Mouse (Mus musculus): ENCODE results near the gene Adgrd1. TPM values are rescaled to one million over a fixed set of nuclear protein-coding genes. Genes with fewer than 3 reads are reported as not detected.

Adgrd1 gene
- total RNA-seq, 2 experiments from 2014 or later = 1.1 to 1.2 TPM

GRCm38 (mm10) chr5:129179356-129179755 is 82.8 kb downstream of the Adgrd1 start:
- intact Hi-C loops (cut with DNase I) = loop anchor here (2.0 to 5.0 kb wide), 2 partner anchors 117 to 405 kb away; partner anchors contain the start of gene Mmp17
- no peak for DNase-seq (ENCODE audit: extremely low spot score in 1 of 2, low spot score in 2 of 2)

- intact Hi-C loops (cut with DNase I) = loop anchor here (2.0 to 10.0 kb wide), 3 partner anchors 118 to 995 kb away; partner anchors contain the start of genes Mmp17 and Rabgef1
- DNase-seq (ENCODE audit: extremely low spot score in 1 of 2, low spot score in 2 of 2) = no peak
Measured at GRCm38 (mm10) chr5:129179995-129180714, 83.6 kb downstream of the Adgrd1 start.

GRCm38 (mm10) chr5:129180715-129181228 is 84.2 kb downstream of the Adgrd1 start:
- intact Hi-C loops (cut with DNase I) = loop anchor here (10.0 kb wide), 1 partner anchor 994 kb away; the partner anchor contains the start of gene Rabgef1

GRCm38 (mm10) chr5:129181450-129181849 is 84.9 kb downstream of the Adgrd1 start:
- DNase-seq (ENCODE audit: extremely low spot score in 1 of 2, low spot score in 2 of 2) = no peak
- intact Hi-C loops (cut with DNase I) = loop anchor here (10.0 kb wide), 1 partner anchor 993 kb away; the partner anchor contains the start of gene Rabgef1

More at GRCm38 (mm10) chr5:129180715-129181228, 84.2 kb downstream of the Adgrd1 start:
- no peak for DNase-seq (ENCODE audit: extremely low spot score in 1 of 2, low spot score in 2 of 2)

- intact Hi-C loops (cut with DNase I) = loop anchor here (10.0 kb wide), 1 partner anchor 992 kb away; the partner anchor contains the start of gene Rabgef1
- no peak for DNase-seq (ENCODE audit: extremely low spot score in 1 of 2, low spot score in 2 of 2)
Measured at GRCm38 (mm10) chr5:129182554-129182953, 86.0 kb downstream of the Adgrd1 start.

GRCm38 (mm10) chr5:129186260-129186659 is 89.7 kb downstream of the Adgrd1 start:
- peak in 1 of 2 experiments; percentile 45 for DNase-seq (ENCODE audit: extremely low spot score in 1 of 2, low spot score in 2 of 2)
- intact Hi-C loops (cut with DNase I) = loop anchor here (10.0 kb wide), 1 partner anchor 989 kb away; the partner anchor contains the start of gene Rabgef1

GRCm38 (mm10) chr5:129186926-129187325 is 90.4 kb downstream of the Adgrd1 start:
- intact Hi-C loops (cut with DNase I) = loop anchor here (10.0 kb wide), 1 partner anchor 988 kb away; the partner anchor contains the start of gene Rabgef1
- no peak for DNase-seq (ENCODE audit: extremely low spot score in 1 of 2, low spot score in 2 of 2)

GRCm38 (mm10) chr5:129189071-129189470 is 92.5 kb downstream of the Adgrd1 start:
- intact Hi-C loops (cut with DNase I) = loop anchor here (10.0 kb wide), 1 partner anchor 986 kb away; the partner anchor contains the start of gene Rabgef1
- no peak for DNase-seq (ENCODE audit: extremely low spot score in 1 of 2, low spot score in 2 of 2)

- DNase-seq (ENCODE audit: extremely low spot score in 1 of 2, low spot score in 2 of 2) = no peak
- intact Hi-C loops (cut with DNase I) = no loop called here
Measured at GRCm38 (mm10) chr5:129190077-129190476, 93.5 kb downstream of the Adgrd1 start.

GRCm38 (mm10) chr5:129196501-129196900 is 100.0 kb downstream of the Adgrd1 start:
- intact Hi-C loops (cut with DNase I) = no loop called here

GRCm38 (mm10) chr5:129196971-129197519 is 100.5 kb downstream of the Adgrd1 start:
- no peak for DNase-seq (ENCODE audit: extremely low spot score in 1 of 2, low spot score in 2 of 2)
- intact Hi-C loops (cut with DNase I) = no loop called here

More at GRCm38 (mm10) chr5:129196501-129196900, 100.0 kb downstream of the Adgrd1 start:
- no peak for DNase-seq (ENCODE audit: extremely low spot score in 1 of 2, low spot score in 2 of 2)

GRCm38 (mm10) chr5:129200132-129200531 is 103.6 kb downstream of the Adgrd1 start:
- no peak for DNase-seq (ENCODE audit: extremely low spot score in 1 of 2, low spot score in 2 of 2)
- intact Hi-C loops (cut with DNase I) = no loop called here

- intact Hi-C loops (cut with DNase I) = no loop called here
- DNase-seq (ENCODE audit: extremely low spot score in 1 of 2, low spot score in 2 of 2) = no peak
Measured at GRCm38 (mm10) chr5:129208279-129208678, 111.7 kb downstream of the Adgrd1 start.

GRCm38 (mm10) chr5:129208845-129209244 is 112.3 kb downstream of the Adgrd1 start:
- intact Hi-C loops (cut with DNase I) = no loop called here
- DNase-seq (ENCODE audit: extremely low spot score in 1 of 2, low spot score in 2 of 2) = no peak

- no peak for DNase-seq (ENCODE audit: extremely low spot score in 1 of 2, low spot score in 2 of 2)
- intact Hi-C loops (cut with DNase I) = no loop called here
Measured at GRCm38 (mm10) chr5:129211385-129212031, 115.0 kb downstream of the Adgrd1 start.

- no peak for DNase-seq (ENCODE audit: extremely low spot score in 1 of 2, low spot score in 2 of 2)
- intact Hi-C loops (cut with DNase I) = no loop called here
Measured at GRCm38 (mm10) chr5:129214023-129214422, 117.5 kb downstream of the Adgrd1 start.

- intact Hi-C loops (cut with DNase I) = no loop called here
- no peak for DNase-seq (ENCODE audit: extremely low spot score in 1 of 2, low spot score in 2 of 2)
Measured at GRCm38 (mm10) chr5:129216001-129216400, 119.5 kb downstream of the Adgrd1 start.

GRCm38 (mm10) chr5:129217481-129218221 is 121.1 kb downstream of the Adgrd1 start:
- DNase-seq (ENCODE audit: extremely low spot score in 1 of 2, low spot score in 2 of 2) = no peak
- intact Hi-C loops (cut with DNase I) = no loop called here

GRCm38 (mm10) chr5:129218222-129218505 is 121.6 kb downstream of the Adgrd1 start:
- intact Hi-C loops (cut with DNase I) = no loop called here
- DNase-seq (ENCODE audit: extremely low spot score in 1 of 2, low spot score in 2 of 2) = no peak
